Mouse (Mus musculus) gastrocnemius, adult 2 months (tissue): Measurements from ENCODE around the gene Pdlim4. TPM values are rescaled to one million over a fixed set of nuclear protein-coding genes. Genes with fewer than 3 reads are reported as not detected.
"Not testable (repeated sequence)": the region's sequence is repeated elsewhere in the genome, so short reads cannot be mapped to it uniquely, and the experiment has no call there.

Source experiments
- DNase-seq: peaks from one replicate; pipeline ENCODE4 v3.0.0; 2022
- H3K27ac ChIP-seq: fragments of 200-600 bp; 2 replicates; pipeline ENCODE4 v1.8.1; 2022; ENCODE audit warnings: mild to moderate bottlenecking
- H3K4me3 ChIP-seq: fragments of 200-600 bp; 2 replicates; pipeline ENCODE4 v1.8.1; 2022; ENCODE audit warnings: mild to moderate bottlenecking, moderate library complexity
- CTCF ChIP-seq: fragments of 200-600 bp; IDR thresholded peaks from 2 replicates; pipeline ENCODE4 v1.8.1; 2022; ENCODE audit warnings: antibody characterized with exemption, mild to moderate bottlenecking, moderate library complexity
- intact Hi-C: fragments of 180-260 bp; cut with DNase I; formaldehyde crosslinking; loops from one replicate; pipeline ENCODE4 v1.15.1; 2025
- total RNA-seq, 2 experiments: library from RNA; stranded (reverse); gene quantifications; 2 replicates each; pipeline ENCODE4 v1.2.3; 2021

Pdlim4 gene
- total RNA-seq, 2 experiments from 2014 or later: 4.7 to 7.9 TPM

DNA sequence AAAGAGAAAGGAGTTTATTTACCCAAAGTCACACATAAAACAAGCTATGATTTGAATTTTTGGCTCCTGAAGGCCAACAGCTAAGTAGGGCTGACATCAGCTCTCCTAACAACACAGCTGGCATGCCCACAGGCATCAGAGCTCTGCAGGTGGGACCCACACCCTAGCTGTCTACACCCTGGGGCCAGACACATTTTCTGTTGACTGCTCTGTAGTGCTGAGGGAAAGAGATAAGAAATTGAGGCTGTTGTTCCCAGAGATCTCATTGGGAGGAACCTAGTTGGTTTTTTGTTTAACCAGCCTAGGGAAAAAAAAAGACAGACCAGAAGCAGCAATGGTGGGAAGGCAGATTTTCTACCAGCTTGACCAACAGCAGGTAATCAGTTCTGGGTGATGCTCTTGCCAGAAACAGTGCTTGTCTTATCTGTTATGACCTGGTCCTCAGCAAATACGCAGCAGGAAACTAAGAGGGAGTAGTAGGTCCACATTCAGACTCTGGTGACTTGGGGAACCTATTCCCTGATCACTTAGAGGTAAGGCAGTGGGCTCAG lies 42.2 kb downstream of the Pdlim4 start:
- DNase-seq: no peak
- H3K27ac ChIP-seq: peak overlapping the region; percentile 90; the same call in 1 of the 2 replicates
- no peak overlapping the region for H3K4me3 ChIP-seq
- no peak for TF ChIP-seq CTCF
- intact Hi-C loops: no loop called here

- DNase-seq: no peak
- Histone ChIP-seq H3K27ac (no peak overlapping the region), H3K4me3 (no peak overlapping the region)
- TF ChIP-seq CTCF: no peak
- intact Hi-C loops: no loop called here
Measured at GRCm38 (mm10) chr11:54021396-54022093, 47.3 kb downstream of the Pdlim4 start.

- intact Hi-C loops: no loop called here
- no peak for DNase-seq
- H3K4me3 ChIP-seq: no peak overlapping the region
- no peak for TF ChIP-seq CTCF
- no peak overlapping the region for H3K27ac ChIP-seq
Measured at GRCm38 (mm10) chr11:54018893-54019732, 49.7 kb downstream of the Pdlim4 start.

DNA sequence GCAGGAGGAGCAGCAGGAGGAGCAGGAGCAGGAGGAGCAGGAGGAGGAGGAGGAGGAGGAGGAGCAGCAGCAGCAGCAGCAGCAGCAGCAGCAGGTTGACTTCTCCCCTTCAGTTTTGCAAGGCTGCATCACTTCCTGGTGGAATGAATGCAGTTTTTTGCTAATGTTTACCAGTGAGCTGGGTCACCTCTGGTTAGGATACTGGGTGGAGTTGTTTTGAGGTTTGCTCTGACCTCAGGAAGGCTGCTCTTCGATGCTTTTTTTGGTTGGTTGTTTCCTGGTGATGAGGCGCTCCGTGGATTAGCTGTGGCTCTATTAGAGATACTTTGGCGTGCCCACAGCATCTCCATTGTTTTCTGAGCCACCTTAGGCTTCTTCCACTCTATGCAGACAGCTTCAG lies 51.2 kb downstream of the Pdlim4 start:
- TF ChIP-seq CTCF: no peak
- no peak overlapping the region for H3K27ac ChIP-seq
- H3K4me3 ChIP-seq: no peak overlapping the region
- no peak for DNase-seq
- intact Hi-C loops: no loop called here

DNA sequence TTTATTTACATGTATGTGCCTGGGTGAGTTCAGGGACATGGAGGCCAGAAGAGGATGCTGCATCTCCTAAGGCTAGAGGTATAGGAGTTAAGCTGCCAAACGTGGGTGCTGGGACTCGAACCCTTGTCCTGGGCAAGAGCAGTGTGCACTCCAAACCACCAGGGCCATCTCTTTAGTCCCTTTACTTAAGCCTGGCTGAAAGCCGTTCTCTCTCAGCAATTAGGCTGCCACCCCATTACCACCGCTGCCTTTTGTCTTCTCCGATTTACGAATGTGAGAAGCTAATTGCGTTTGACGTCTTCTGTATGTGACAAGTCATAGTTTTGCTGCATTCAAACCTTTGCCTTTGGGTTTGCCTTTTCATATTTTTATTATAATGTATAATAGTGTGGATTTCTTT lies 52.8 kb downstream of the Pdlim4 start:
- no peak for TF ChIP-seq CTCF
- intact Hi-C loops: no loop called here
- Histone ChIP-seq H3K4me3 (no peak overlapping the region), H3K27ac (no peak overlapping the region)
- no peak for DNase-seq

- no peak for TF ChIP-seq CTCF
- intact Hi-C loops: no loop called here
Measured at GRCm38 (mm10) chr11:54012961-54013360, 55.9 kb downstream of the Pdlim4 start.

GRCm38 (mm10) chr11:54011255-54011654 lies 57.6 kb downstream of the Pdlim4 start:
- Histone ChIP-seq H3K4me3 (no peak overlapping the region), H3K27ac (no peak overlapping the region)
- intact Hi-C loops: no loop called here
- TF ChIP-seq CTCF: no peak
- no peak for DNase-seq

More at GRCm38 (mm10) chr11:54012961-54013360, 55.9 kb downstream of the Pdlim4 start:
- Histone ChIP-seq H3K27ac (no peak overlapping the region), H3K4me3 (no peak overlapping the region)
- DNase-seq: no peak

- Histone ChIP-seq H3K4me3 (no peak overlapping the region), H3K27ac (peak overlapping the region; percentile 70)
- no peak for TF ChIP-seq CTCF
- intact Hi-C loops: no loop called here
- DNase-seq: peak; percentile 38
Measured at GRCm38 (mm10) chr11:54008416-54008920, 60.3 kb downstream of the Pdlim4 start.

DNA sequence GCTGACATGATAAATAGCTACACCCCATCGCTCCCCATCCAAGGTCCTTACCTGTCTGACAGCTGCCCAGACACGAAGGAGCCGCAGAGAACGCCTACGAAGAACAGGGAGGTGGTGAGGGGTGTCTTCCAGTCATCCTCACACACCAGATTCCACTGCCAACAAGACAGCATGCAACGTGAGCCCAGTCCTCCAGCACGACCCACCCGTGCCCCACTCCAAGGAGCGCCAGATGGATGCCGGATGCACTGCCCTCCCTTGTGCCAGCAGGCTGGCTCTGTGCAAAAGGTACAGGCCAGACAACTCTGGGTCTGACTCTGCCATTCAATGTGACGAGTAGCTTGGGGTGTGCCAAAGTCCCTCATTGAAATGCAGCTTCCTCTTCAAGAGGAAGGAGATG lies 61.1 kb downstream of the Pdlim4 start:
- peak; percentile 38 for DNase-seq
- Histone ChIP-seq H3K4me3 (no peak overlapping the region), H3K27ac (peak overlapping the region; percentile 70)
- TF ChIP-seq CTCF: no peak
- intact Hi-C loops: no loop called here

- TF ChIP-seq CTCF: no peak
- Histone ChIP-seq H3K27ac (peak overlapping the region; percentile 70), H3K4me3 (no peak overlapping the region)
- intact Hi-C loops: no loop called here
- DNase-seq: peak; percentile 79
Measured at GRCm38 (mm10) chr11:54006901-54007300, 61.9 kb downstream of the Pdlim4 start.

DNA sequence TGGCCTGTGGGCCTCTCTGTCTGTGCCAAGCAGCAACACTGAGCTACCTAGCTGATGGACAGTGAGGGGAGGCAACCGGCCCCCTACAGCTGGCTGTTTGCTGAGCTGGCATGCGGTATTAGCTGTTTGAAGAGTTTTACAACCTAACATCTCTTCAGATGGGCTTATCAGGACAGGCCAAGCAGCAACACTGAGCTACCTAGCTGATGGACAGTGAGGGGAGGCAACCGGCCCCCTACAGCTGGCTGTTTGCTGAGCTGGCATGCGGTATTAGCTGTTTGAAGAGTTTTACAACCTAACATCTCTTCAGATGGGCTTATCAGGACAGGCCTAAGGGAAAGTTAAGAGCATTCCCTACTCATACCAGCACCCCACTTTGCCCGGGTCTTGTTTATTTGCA lies 62.5 kb downstream of the Pdlim4 start:
- peak overlapping the region; percentile 70; the same call in 1 of the 2 replicates for H3K27ac ChIP-seq
- DNase-seq, H3K4me3 ChIP-seq, intact Hi-C loops: not testable (repeated sequence)

Other genes starting within 250 kb of the Pdlim4 start
- 1 to 10 TPM in 1 of 2 experiments, under 1 TPM in 1; 0.87 to 1.4 TPM for gene Gm12216, start 209.8 kb downstream of the Pdlim4 start, total RNA-seq
- gene Slc22a5, start 177.4 kb downstream of the Pdlim4 start, total RNA-seq: 10 to 100 TPM in 1 of 2 experiments, 1 to 10 TPM in 1; 7.6 to 11.0 TPM
- 1 to 10 TPM in 1 of 2 experiments, under 1 TPM in 1; 0.94 to 1.2 TPM for gene Slc22a21, start 88.7 kb downstream of the Pdlim4 start, total RNA-seq
- gene Slc22a4, start 40.9 kb downstream of the Pdlim4 start, total RNA-seq: 1 to 10 TPM; 1.9 to 2.6 TPM
- gene P4ha2, start 31.1 kb upstream of the Pdlim4 start, total RNA-seq: 10 to 100 TPM; 27.2 to 46.2 TPM
- not detected for gene Csf2, start 180.7 kb upstream of the Pdlim4 start, total RNA-seq
- gene Il3, start 198.3 kb upstream of the Pdlim4 start, total RNA-seq: not detected
- 10 to 100 TPM; 21.9 to 23.1 TPM for gene Acsl6, start 234.8 kb upstream of the Pdlim4 start, total RNA-seq